Mouse (Mus musculus) Patski (cell line): Measurements from ENCODE around the gene Lrrc37a. TPM values are rescaled to one million over a fixed set of nuclear protein-coding genes. Genes with fewer than 3 reads are reported as not detected.
"Not testable (repeated sequence)": the region's sequence is repeated elsewhere in the genome, so short reads cannot be mapped to it uniquely, and the experiment has no call there.

Experiments used
- ATAC-seq: fragments of 100-300 bp; one replicate; pipeline ENCODE4 v1.8.0; 2021
- CTCF ChIA-PET: fragments of 350-600 bp; sonication (Branson Sonifier 250); formaldehyde crosslinking; loops from one replicate; lab custom pipeline; 2022; ENCODE audit warnings: inconsistent platforms; lab: Charles Lee
- POLR2A ChIA-PET: fragments of 350-600 bp; sonication (Branson Sonifier 250); formaldehyde crosslinking; loops from one replicate; lab custom pipeline; 2022; ENCODE audit warnings: antibody characterized with exemption, inconsistent platforms; lab: Charles Lee
- DNase-seq: peaks from one replicate; pipeline ENCODE4 v3.0.0-alpha.2; 2011; ENCODE audit warnings: low read depth, low spot score
- H3K27me3 ChIP-seq: fragments of 371-371 bp; one replicate; pipeline ENCODE4 v1.5.1; 2021
- CTCF ChIP-seq: fragments of 100-300 bp; IDR thresholded peaks from one replicate; pipeline ENCODE4 v1.5.1; 2021
- in situ Hi-C: fragments of 300-500 bp; cut with MboI; formaldehyde crosslinking; loops from 3 replicates; pipeline ENCODE4 v1.11.1; 2018; ENCODE audit warnings: low pct_unique_long_range_greater_than_20kb, mixed read lengths
- polyA plus RNA-seq: library from polyadenylated mRNA; unstranded; gene quantifications from one replicate; pipeline ENCODE4 v1.2.3, GENCODE M21; 2021

Lrrc37a gene
- not detected for polyA plus RNA-seq

DNA sequence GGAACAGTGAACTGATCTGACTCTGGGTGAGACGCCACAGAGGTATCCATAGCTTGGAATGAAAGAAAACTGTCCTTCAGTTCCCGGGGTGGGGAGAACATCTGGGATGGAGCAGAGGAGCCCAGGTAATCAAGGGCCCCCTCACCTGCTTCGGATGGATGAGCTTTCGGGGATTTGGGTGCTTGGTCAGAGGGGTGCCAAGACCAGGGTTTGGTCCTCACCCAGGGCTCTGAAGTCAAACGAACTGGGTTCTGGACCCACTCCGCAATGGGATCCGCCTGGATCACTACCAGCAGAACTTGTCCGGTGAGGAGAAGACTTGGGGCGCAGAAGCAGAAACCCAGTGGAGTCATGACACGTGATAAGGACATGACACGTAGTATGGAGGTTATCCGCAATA is at the start of gene Lrrc37a:
Gene Lrrc37a, minus strand, starts transcription at position 101 of the 400 bp plus-strand sequence.
- TF ChIP-seq CTCF = no peak
- peaks cover 49% of the 10 kb centered on the region for H3K27me3 ChIP-seq
- DNase-seq = no peak
- ChIA-PET CTCF (interaction anchor here (1.1 kb wide), 1 partner anchor 29 kb away, joined by 3 read pairs; no protein-coding TSS in a partner anchor), POLR2A (no interaction called here)
- ATAC-seq = no peak
- in situ Hi-C loops = no loop called here

DNA sequence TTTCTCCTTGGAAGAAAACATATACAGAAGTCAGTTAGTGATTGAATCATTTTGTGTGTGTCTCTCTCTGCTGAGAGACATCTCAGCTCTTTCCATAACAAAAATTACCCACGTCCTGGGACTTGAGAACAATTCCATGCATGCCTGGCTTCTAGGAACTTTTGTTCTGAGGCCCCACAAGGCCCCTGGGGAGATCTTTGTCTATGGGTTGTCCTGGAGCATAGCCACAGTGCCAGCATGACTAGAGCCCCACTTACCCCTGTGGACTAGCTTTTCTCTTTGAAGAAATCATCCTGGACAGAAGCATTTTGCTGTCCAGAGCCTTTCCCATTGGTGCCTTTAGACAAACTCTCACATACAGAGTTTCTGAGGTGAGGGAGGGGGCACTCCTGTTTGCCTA is 30.6 kb upstream of the Lrrc37a start:
- CTCF ChIA-PET = interaction anchor here (0.8 kb wide), 1 partner anchor 15 kb away, joined by 3 read pairs; no protein-coding TSS in a partner anchor
- peaks cover 17% of the 10 kb centered on the region for H3K27me3 ChIP-seq
- ATAC-seq = peak; percentile 87
- in situ Hi-C loops = loop anchor here (5.0 kb wide), 1 partner anchor 83 kb away; no protein-coding TSS in a partner anchor
- DNase-seq = peak; percentile 48
- POLR2A ChIA-PET = not testable (repeated sequence)

DNA sequence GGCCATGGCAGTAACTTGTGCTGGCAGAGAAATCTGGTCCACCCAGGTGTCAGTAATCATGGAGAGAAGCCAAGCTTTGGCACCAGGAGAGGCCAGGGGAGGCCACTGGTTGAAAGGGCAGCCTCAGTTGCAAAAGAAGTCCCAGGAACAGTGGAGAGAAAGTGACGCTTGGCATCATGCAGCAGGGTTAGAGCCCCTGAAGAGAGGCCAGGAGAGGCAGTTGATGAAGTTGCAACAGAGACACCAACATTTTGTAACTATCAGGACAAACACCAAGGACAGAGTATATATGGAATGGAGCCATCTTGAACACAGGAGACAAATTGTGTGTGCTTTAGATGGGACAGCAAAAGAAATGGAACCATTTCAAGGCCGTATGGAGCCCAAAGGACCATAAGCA is 7.7 kb upstream of the Lrrc37a start:
- in situ Hi-C loops = no loop called here
- no peak for TF ChIP-seq CTCF
- H3K27me3 ChIP-seq = peaks cover 13% of the 10 kb centered on the region
- DNase-seq (no peak), ATAC-seq (no peak)
- CTCF ChIA-PET = no interaction called here
- POLR2A ChIA-PET = no interaction called here

- ChIA-PET POLR2A (no interaction called here), CTCF (interaction anchor here (0.7 to 1.8 kb wide), 9 partner anchors 22 to 296 kb away, joined by 3 to 6 read pairs (median 3); partner anchors contain the start of gene Plekhm1)
- in situ Hi-C loops = loop anchor here (5.0 to 10.0 kb wide), 3 partner anchors 52 to 127 kb away; partner anchors contain the start of genes Arhgap27 and Plekhm1
- H3K27me3 ChIP-seq = peaks cover 31% of the 10 kb centered on the region
- no peak for DNase-seq
- ATAC-seq = no peak
- TF ChIP-seq CTCF = peak; percentile 87
Observed at GRCm38 (mm10) chr11:103464443-103464842, 40.0 kb downstream of the Lrrc37a start.

DNA sequence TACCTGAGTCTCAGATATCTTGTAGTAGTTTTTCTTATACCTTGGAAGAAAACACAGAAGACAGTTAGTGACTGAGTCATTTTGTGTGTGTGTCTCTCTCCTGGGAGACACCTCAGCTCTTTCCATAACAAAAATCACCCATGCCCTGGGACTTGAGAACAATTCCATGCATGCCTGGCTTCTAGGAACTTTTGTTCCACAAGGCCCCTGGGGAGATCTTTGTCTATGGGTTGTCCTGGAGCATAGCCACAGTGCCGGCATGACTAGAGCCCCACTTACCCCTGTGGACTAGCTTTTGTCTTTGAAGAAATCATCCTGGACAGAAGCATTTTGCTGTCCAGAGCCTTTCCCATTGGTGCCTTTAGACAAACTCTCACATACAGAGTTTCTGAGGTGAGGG is 53.3 kb downstream of the Lrrc37a start:
- ATAC-seq (peak; percentile 76), DNase-seq (peak; percentile 13)
- in situ Hi-C loops = loop anchor here (5.0 kb wide), 1 partner anchor 86 kb away; no protein-coding TSS in a partner anchor
- POLR2A ChIA-PET, H3K27me3 ChIP-seq, CTCF ChIA-PET: not testable (repeated sequence)

GRCm38 (mm10) chr11:103449721-103450120 is 54.7 kb downstream of the Lrrc37a start:
- H3K27me3 ChIP-seq, POLR2A ChIA-PET, ATAC-seq, CTCF ChIA-PET, DNase-seq: not testable (repeated sequence)
- in situ Hi-C loops = loop anchor here (5.0 kb wide), 1 partner anchor 88 kb away; no protein-coding TSS in a partner anchor

DNA sequence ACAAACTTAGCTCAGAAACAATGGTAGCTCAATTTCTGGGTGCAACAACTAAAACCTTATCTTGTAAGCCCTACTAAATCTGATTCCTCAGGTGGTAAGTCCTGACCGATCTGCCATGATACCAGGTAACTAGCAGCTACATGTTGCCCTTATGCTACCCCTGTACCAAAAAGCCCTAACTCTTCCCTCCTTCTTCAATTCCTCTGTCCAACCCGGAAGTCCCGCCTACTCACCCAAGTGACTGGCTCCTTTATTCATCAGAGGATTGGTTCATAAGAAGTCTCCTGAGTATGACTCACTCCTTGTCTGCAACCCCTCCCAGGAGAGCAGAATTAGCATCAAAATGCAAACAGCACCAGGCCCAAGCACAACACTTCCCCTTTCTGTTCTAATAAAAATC is 60.7 kb downstream of the Lrrc37a start:
- ChIA-PET CTCF (interaction anchor here (1.6 kb wide), 1 partner anchor 21 kb away, joined by 3 read pairs; no protein-coding TSS in a partner anchor), POLR2A (no interaction called here)
- DNase-seq = no peak
- ATAC-seq = no peak
- no peaks in the 10 kb centered on the region for H3K27me3 ChIP-seq
- no peak for TF ChIP-seq CTCF
- in situ Hi-C loops = no loop called here

- no peak for TF ChIP-seq CTCF
- ATAC-seq (no peak), DNase-seq (no peak)
- POLR2A ChIA-PET = no interaction called here
- in situ Hi-C loops = no loop called here
- CTCF ChIA-PET = no interaction called here
- H3K27me3 ChIP-seq = peaks cover 38% of the 10 kb centered on the region
Observed at GRCm38 (mm10) chr11:103436282-103436681, 68.1 kb downstream of the Lrrc37a start.

DNA sequence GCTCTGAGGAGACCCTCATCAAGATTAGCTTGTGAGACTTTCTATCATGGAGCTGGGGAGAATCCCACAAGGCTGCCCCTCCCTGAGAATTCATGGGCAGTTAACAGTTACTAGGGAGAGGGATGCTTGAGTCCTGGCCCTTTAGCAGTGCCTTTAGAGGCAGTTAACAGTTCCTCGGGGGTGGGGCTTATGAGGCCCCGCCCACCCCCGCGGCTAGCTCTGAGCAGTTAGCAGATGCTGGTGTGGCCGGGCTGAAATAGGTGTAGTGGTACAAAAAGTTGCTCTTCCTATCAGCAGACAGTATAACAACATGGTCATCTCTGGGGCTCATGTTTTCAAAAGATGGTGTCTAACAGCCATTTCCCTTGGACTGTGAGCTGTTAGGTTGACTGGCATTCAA is 79.4 kb downstream of the Lrrc37a start:
- CTCF ChIA-PET = no interaction called here
- ATAC-seq (no peak), DNase-seq (no peak)
- POLR2A ChIA-PET = no interaction called here
- in situ Hi-C loops = no loop called here
- TF ChIP-seq CTCF = no peak
- peaks cover 18% of the 10 kb centered on the region for H3K27me3 ChIP-seq

GRCm38 (mm10) chr11:103419667-103420066 is 84.7 kb downstream of the Lrrc37a start:
- no peak for TF ChIP-seq CTCF
- H3K27me3 ChIP-seq = peaks cover 11% of the 10 kb centered on the region
- POLR2A ChIA-PET = no interaction called here
- CTCF ChIA-PET = no interaction called here
- DNase-seq (no peak), ATAC-seq (no peak)
- in situ Hi-C loops = no loop called here

GRCm38 (mm10) chr11:103419226-103419625 is 85.2 kb downstream of the Lrrc37a start:
- POLR2A ChIA-PET = no interaction called here

More at GRCm38 (mm10) chr11:103419226-103419625, 85.2 kb downstream of the Lrrc37a start:
- DNase-seq = no peak
- ATAC-seq = no peak
- H3K27me3 ChIP-seq = peaks cover 11% of the 10 kb centered on the region
- in situ Hi-C loops = no loop called here
- no peak for TF ChIP-seq CTCF
- CTCF ChIA-PET = interaction anchor here (1.2 kb wide), 1 partner anchor 10 kb away, joined by 3 read pairs; no protein-coding TSS in a partner anchor
